In genomic region chr5:3633951-3634350, GRCm38 (mm10) we compare ENCODE assay signal across 13 mouse cellular contexts. TPM values are rescaled to one million over a fixed set of nuclear protein-coding genes. Genes with fewer than 3 reads are reported as not detected.
DNase-seq lines count a peak whose midpoint lies in the region; ATAC-seq and TF ChIP-seq lines count a peak whose summit lies in the region.
"Had no signal": no experiment of that assay in that cellular context is flagged by ENCODE, and none has a peak within 500 bp of the region (broad histone marks: within the 10 kb centered on the region; RNA-seq: fewer than 3 reads in every experiment).

No protein-coding gene starts in this region.

- no peak overlapping the region for H3K4me2 ChIP-seq in heart, embryonic 11.5 days
- H3K4me2 ChIP-seq: liver, embryonic 15.5 days; midbrain, embryonic 15.5 days had no signal

- no peak overlapping the region for H3K27ac ChIP-seq in left cerebral cortex, adult 2 months
- no peak overlapping the region for H3K27ac ChIP-seq in bone marrow macrophage, adult 2 months (ENCODE audit: insufficient read depth, low read depth, low read length)
- no peak overlapping the region for H3K27ac ChIP-seq in heart, embryonic 11.5 days (ENCODE audit: low read depth, low read length)
- H3K27ac ChIP-seq: liver, embryonic 15.5 days; midbrain, embryonic 15.5 days had no signal

- ATAC-seq in inflammation-experienced regulatory T-cells, adult 6 months, result no peak
- no peak for ATAC-seq in heart, embryonic 11.5 days (replicated peaks; ENCODE audit: insufficient number of reproducible peaks, low FRiP score, low TSS enrichment)
- ATAC-seq: midbrain, embryonic 15.5 days had no signal

- no peak overlapping the region for H3K9ac ChIP-seq in heart, embryonic 11.5 days (ENCODE audit: low read depth, low read length)
- H3K9ac ChIP-seq: liver, embryonic 15.5 days; midbrain, embryonic 15.5 days had no signal

- H3K4me3 ChIP-seq in left cerebral cortex, adult 2 months, result no peak overlapping the region
- no peak overlapping the region for H3K4me3 ChIP-seq in bone marrow macrophage, adult 2 months (ENCODE audit: insufficient read depth, low read length)
- no peak overlapping the region for H3K4me3 ChIP-seq in heart, embryonic 11.5 days (ENCODE audit: low read depth, low read length)
- H3K4me3 ChIP-seq: liver, embryonic 15.5 days; midbrain, embryonic 15.5 days had no signal

- no peaks in the 10 kb centered on the region for H3K4me1 ChIP-seq in bone marrow macrophage, adult 2 months (ENCODE audit: control insufficient read depth, insufficient read depth, low read length)
- no peaks in the 10 kb centered on the region for H3K4me1 ChIP-seq in heart, embryonic 11.5 days (ENCODE audit: control insufficient read depth, insufficient read depth, low read length)
- H3K4me1 ChIP-seq: midbrain, embryonic 15.5 days had no signal

- no peaks in the 10 kb centered on the region for H3K9me3 ChIP-seq in heart, embryonic 11.5 days (replicated peaks; ENCODE audit: control insufficient read depth, low read length)
- H3K9me3 ChIP-seq: liver, embryonic 15.5 days; midbrain, embryonic 15.5 days had no signal

- peaks cover 10% of the 10 kb centered on the region for H3K36me3 ChIP-seq in heart, embryonic 11.5 days (ENCODE audit: control insufficient read depth, insufficient read depth, low read length)

- no peak for TF ChIP-seq POLR2A in bone marrow macrophage, adult 2 months (IDR thresholded peaks at IDR 0.05; ENCODE audit: borderline replicate concordance, low read depth, low read length)

- peak; percentile 59 for TF ChIP-seq CTCF in left cerebral cortex, adult 2 months (IDR thresholded peaks at IDR 0.05)
- peak; percentile 84 for TF ChIP-seq CTCF in bone marrow macrophage, adult 2 months (IDR thresholded peaks at IDR 0.05; ENCODE audit: low read depth, low read length)

- DNase-seq in embryo, embryonic 11 days, result peak; percentile 17
- DNase-seq in embryo, embryonic 10 days (ENCODE audit: low spot score), result no peak
- no peak for DNase-seq in left cerebral cortex, adult 2 months (ENCODE audit: extremely low spot score in 1 of 2, low spot score in 2 of 2)
- DNase-seq in left cerebral cortex, adult 11 months (ENCODE audit: low spot score), result no peak
- peak; percentile 50 for DNase-seq in A20 (ENCODE audit: low read depth, low spot score)
- DNase-seq: kidney, postnatal 25 days had no signal

- no peaks in the 10 kb centered on the region for H3K27me3 ChIP-seq in heart, embryonic 11.5 days (ENCODE audit: control insufficient read depth, insufficient read depth, low read length)
- H3K27me3 ChIP-seq: liver, embryonic 15.5 days; midbrain, embryonic 15.5 days had no signal

- intact Hi-C loops in left cerebral cortex, adult 2 months (cut with DNase I), result no loop called here

- WGBS in heart, embryonic 11.5 days (ENCODE audit: insufficient replicate concordance), result 65% methylated on average over 4 of the region's 4 CpGs

RNA-seq across cellular contexts. Expression of gene Tmbim7, which starts 17.0 kb away (rescaled TPM):
- total RNA-seq in left cerebral cortex, adult 2 months (2021), result not detected
- not detected in 2 replicates for polyA plus RNA-seq in bone marrow macrophage, adult 2 months (2012; ENCODE audit: insufficient read depth, insufficient read length, missing spikeins)
- polyA plus RNA-seq in inflammation-experienced regulatory T-cells, adult 6 months (2017; shearing (Covaris generic)), result not detected
- not detected in 2 replicates for polyA plus RNA-seq in heart, embryonic 11.5 days (2014; fragmentation: Nextera tagmentation; extraction: Ambion mirVana)
- total RNA-seq: adrenal gland, postnatal 4 days had no signal
- polyA plus RNA-seq: heart, postnatal 0 days; liver, embryonic 15.5 days; midbrain, embryonic 15.5 days had no signal

RNA-seq across cellular contexts. Expression of gene Gatad1, which starts 23.0 kb away (rescaled TPM):
- 100 to 1,000 TPM; 115 to 124 TPM for total RNA-seq in left cerebral cortex, adult 2 months (2021)
- polyA plus RNA-seq in bone marrow macrophage, adult 2 months (2012; ENCODE audit: insufficient read depth, insufficient read length, missing spikeins), result 76.2 and 81.2 TPM in 2 replicates
- 10 to 100 TPM; 29.6 to 39.4 (median 39.1) TPM for polyA plus RNA-seq in inflammation-experienced regulatory T-cells, adult 6 months (2017; shearing (Covaris generic))
- 57.9 and 62.1 TPM in 2 replicates for polyA plus RNA-seq in heart, embryonic 11.5 days (2014; fragmentation: Nextera tagmentation; extraction: Ambion mirVana)

RNA-seq across cellular contexts. Expression of gene Rbm48, which starts 37.6 kb away (rescaled TPM):
- 10 to 100 TPM; 13.6 to 15.0 TPM for total RNA-seq in left cerebral cortex, adult 2 months (2021)
- polyA plus RNA-seq in bone marrow macrophage, adult 2 months (2012; ENCODE audit: insufficient read depth, insufficient read length, missing spikeins), result 8.8 and 11.0 TPM in 2 replicates
- polyA plus RNA-seq in inflammation-experienced regulatory T-cells, adult 6 months (2017; shearing (Covaris generic)), result 10 to 100 TPM; 26.7 to 39.1 (median 32.6) TPM
- polyA plus RNA-seq in heart, embryonic 11.5 days (2014; fragmentation: Nextera tagmentation; extraction: Ambion mirVana), result 10.5 and 10.7 TPM in 2 replicates

RNA-seq across cellular contexts. Expression of gene Pex1, which starts 38.1 kb away (rescaled TPM):
- total RNA-seq in left cerebral cortex, adult 2 months (2021), result 10 to 100 TPM; 25.8 to 30.6 TPM
- 22.3 and 24.4 TPM in 2 replicates for polyA plus RNA-seq in bone marrow macrophage, adult 2 months (2012; ENCODE audit: insufficient read depth, insufficient read length, missing spikeins)
- polyA plus RNA-seq in inflammation-experienced regulatory T-cells, adult 6 months (2017; shearing (Covaris generic)), result 10 to 100 TPM; 13.4 to 19.2 (median 18.9) TPM
- 9.7 and 13.2 TPM in 2 replicates for polyA plus RNA-seq in heart, embryonic 11.5 days (2014; fragmentation: Nextera tagmentation; extraction: Ambion mirVana)

Comparison
In these comparisons a context has a peak if more than half of its experiments do, and no peak if none do; other contexts are left out.
1. DNase-seq: peak in embryo, embryonic 11 days (single experiment) and A20 (single experiment); none in embryo, embryonic 10 days (single experiment), left cerebral cortex, adult 2 months (0 of 2) and left cerebral cortex, adult 11 months (single experiment).